Mouse (Mus musculus) urinary bladder, adult 18-20 months (tissue): Measurements from ENCODE around the gene Spin2c.

ENCODE experiments used
- DNase-seq, 2 experiments: peaks; one replicate each; pipeline ENCODE4 v3.0.0; 2022; ENCODE audit warnings: low spot score in 2 of 2, mixed read lengths in 2 of 2

The Spin2c gene

DNA sequence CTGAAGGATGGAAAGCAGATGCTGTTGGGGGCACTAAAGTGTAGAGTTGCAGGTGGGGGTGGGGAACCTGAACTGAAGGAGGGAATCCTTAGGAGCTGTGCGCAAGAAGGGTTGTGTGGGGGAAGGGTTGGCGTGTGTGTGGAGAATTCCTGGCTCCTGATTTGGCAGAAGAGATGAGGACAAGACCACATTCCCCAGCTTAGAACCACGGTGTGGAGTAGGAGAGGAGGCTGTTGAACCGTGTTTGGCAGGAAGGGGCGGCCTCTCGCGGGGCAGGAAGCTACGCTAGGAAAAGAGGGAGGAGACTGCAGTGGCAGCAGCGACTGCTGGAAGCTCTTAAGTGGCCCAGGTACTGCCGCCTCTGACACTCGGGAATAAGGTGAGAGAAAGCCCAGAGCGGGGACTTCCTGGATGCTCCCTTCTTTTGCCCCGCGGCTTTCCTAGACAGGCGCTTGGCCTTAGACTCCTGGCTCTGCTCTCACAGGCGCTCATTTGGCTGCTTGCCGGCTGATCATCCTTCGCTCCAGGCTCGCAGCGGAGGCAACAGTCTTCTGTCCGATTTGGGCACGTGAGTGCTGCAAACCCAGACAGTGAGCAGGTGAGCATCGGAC, at the start of gene Spin2c:
Gene Spin2c, plus strand, starts transcription at position 275 of the 611 bp plus-strand sequence.
- DNase-seq = peak; percentile 22 to 28

DNA sequence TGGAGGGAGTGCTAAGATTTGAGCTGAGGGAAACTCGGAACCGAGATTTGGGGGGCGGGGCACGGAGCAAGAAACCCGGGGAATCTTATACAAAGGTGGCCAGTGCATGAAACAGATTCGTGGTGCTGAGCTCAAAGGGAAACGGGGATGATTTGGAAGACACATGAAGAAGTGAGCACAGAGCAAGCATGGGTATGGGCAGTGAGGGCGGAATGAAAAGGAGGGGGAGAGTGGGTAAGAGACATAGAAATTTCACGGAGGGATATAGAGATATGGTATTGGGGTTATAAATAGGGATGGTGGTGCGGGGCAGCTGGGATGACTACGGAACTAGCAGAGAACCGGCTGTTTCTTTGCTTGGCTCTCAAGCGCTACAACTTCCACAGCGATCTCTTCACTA, 581 bp downstream of the Spin2c start:
- DNase-seq = no peak
